Mouse (Mus musculus) myocyte (in vitro differentiated cells): Measurements from ENCODE around the gene Raver1.

Experiments
- CEBPB ChIP-seq: IDR thresholded peaks from 2 replicates; pipeline ENCODE4 v1.6.1; 2011; ENCODE audit warnings: mild to moderate bottlenecking, moderate library complexity; ENCODE audit not compliant: poor library complexity, insufficient read depth, severe bottlenecking
- E2F4 ChIP-seq: IDR thresholded peaks from one replicate; pipeline ENCODE4 v1.6.1; 2011; ENCODE audit warnings: mild to moderate bottlenecking, control low read depth, moderate library complexity; ENCODE audit not compliant: insufficient read depth
- MAX ChIP-seq: IDR thresholded peaks from one replicate; pipeline ENCODE4 v1.6.1; 2011; ENCODE audit warnings: low read depth, mild to moderate bottlenecking, control low read depth
- MYOG ChIP-seq, 3 experiments: IDR thresholded peaks; one replicate each; pipeline ENCODE4 v1.6.1; 2011; ENCODE audit warnings: control low read depth in 2 of 3, low read depth in 2 of 3, mild to moderate bottlenecking in 2 of 3; ENCODE audit not compliant: insufficient read length in 2 of 3, control insufficient read depth in 1 of 3, insufficient read depth in 1 of 3
- POLR2A ChIP-seq: IDR thresholded peaks from one replicate; pipeline ENCODE4 v1.6.1; 2011; ENCODE audit warnings: low read depth, mild to moderate bottlenecking, control low read depth, moderate library complexity; ENCODE audit not compliant: insufficient read length
- POLR2AphosphoS2 ChIP-seq: IDR thresholded peaks from one replicate; pipeline ENCODE4 v1.6.1; 2011; ENCODE audit warnings: low read depth, control low read depth; ENCODE audit not compliant: insufficient read length
- REST ChIP-seq: IDR thresholded peaks from one replicate; pipeline ENCODE4 v1.6.1; 2011; ENCODE audit warnings: mild to moderate bottlenecking, control low read depth, moderate library complexity; ENCODE audit not compliant: insufficient read depth, insufficient read length
- TCF12 ChIP-seq: IDR thresholded peaks from one replicate; pipeline ENCODE4 v1.6.1; 2011; ENCODE audit warnings: mild to moderate bottlenecking, control low read depth; ENCODE audit not compliant: poor library complexity, insufficient read depth, severe bottlenecking
- USF1 ChIP-seq: IDR thresholded peaks from one replicate; pipeline ENCODE4 v1.6.1; 2011; ENCODE audit warnings: low read depth, mild to moderate bottlenecking, control low read depth, moderate library complexity

DNA sequence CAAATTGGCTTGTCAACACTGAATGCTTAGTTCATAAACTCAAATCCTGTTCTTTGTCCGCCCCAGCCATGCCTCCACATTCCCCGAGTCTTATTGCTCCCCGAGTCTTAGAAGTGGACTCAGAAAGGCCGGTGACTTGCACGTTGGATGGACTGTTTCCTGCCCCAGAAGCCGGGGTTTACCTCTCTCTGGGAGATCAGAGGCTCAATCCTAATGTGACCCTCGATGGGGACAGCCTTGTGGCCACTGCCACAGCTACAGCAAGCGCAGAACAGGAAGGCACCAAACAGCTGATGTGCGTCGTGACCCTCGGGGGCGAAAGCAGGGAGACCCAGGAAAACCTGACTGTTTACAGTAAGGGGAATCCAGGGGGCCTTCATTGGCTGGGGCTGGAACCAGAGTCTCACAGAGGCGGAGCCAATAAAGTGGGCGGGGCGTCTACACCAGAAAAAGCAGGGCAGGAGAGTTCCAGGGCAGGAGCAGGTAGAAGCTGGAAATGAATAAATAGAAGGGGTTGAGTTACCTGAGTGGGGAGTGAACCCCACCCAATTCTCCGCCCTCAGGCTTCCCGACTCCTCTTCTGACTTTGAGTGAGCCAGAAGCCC lies 57.2 kb downstream of the Raver1 start:
- TF ChIP-seq USF1 (no peak), POLR2A (no peak), POLR2AphosphoS2 (no peak), MYOG (IDR thresholded peaks at IDR 0.05; ENCODE audit: control insufficient read depth in 1 of 3, insufficient read depth in 1 of 3, insufficient read length in 2 of 3, low read depth in 2 of 3) (no peak), MAX (no peak), E2F4 (no peak), REST (no peak), CEBPB (no peak), TCF12 (no peak)
